Mouse (Mus musculus) embryonic fibroblast, embryonic 13.5 days (primary cell): ENCODE results near the gene Fam178b.

ENCODE experiments used
- CTCF ChIP-seq: IDR thresholded peaks from 2 replicates; pipeline ENCODE4 v1.5.1; 2011; ENCODE audit warnings: mild to moderate bottlenecking, control low read depth, low read length, moderate library complexity, borderline replicate concordance; ENCODE audit not compliant: insufficient read depth
- POLR2A ChIP-seq: IDR thresholded peaks from 2 replicates; pipeline ENCODE4 v1.6.1; 2011; ENCODE audit warnings: low read depth, mild to moderate bottlenecking, control low read depth, low read length, moderate library complexity

DNA sequence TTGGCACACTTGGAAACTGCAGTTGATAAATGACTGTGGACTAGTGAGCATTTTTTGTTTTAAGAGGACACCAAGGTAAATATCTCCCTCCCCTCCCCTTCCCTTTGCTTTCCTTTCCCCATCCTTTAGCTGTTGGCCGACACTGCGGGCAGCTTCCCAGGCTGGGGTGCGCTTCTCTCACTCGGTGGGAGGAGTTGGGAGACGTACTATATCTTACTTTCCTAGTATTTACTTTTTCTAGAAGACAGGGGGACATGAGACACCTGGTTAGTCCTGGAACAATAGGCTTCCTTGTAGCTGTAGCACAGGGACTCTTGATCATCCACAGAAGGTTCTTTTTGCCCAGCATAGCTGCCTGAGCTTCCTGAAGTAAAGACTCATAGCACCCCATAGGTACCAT, 158.9 kb downstream of the Fam178b start:
- TF ChIP-seq POLR2A (no peak), CTCF (no peak)
